Mouse (Mus musculus): ENCODE results near the gene Leap2. TPM values are rescaled to one million over a fixed set of nuclear protein-coding genes. Genes with fewer than 3 reads are reported as not detected.

Leap2 gene
- polyA plus RNA-seq, 1 experiment: not detected

DNA sequence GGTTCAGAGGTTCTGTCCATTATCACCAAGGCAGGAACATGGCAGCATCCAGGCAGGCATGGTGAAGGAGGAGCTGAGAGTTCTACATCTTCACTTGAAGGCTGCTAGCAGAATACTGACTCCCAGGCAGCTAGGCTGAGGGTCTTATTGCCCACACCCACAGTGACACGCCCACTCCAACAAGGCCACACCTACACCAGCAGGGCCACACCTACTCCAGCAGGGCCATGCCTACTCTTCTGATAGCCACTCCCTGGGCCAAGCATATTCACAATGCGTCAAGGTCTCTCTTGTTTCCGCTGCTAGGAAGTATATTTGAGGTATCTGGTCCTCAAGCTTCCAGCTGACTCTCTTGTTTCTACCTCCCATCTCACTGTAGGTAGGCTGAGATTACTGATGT, 36.0 kb upstream of the Leap2 start:
- TF ChIP-seq POLR2A (IDR thresholded peaks at IDR 0.05; ENCODE audit: borderline replicate concordance, extremely low read depth, low read depth, low read length): no peak
- no peak for TF ChIP-seq CTCF (IDR thresholded peaks at IDR 0.05; ENCODE audit: insufficient read depth, low read length)
- Histone ChIP-seq H3K4me1 (ENCODE audit: control insufficient read depth, insufficient read depth, low read length) (peaks cover 2% of the 10 kb centered on the region), H3K4me3 (replicated peaks; ENCODE audit: extremely low read depth, low read depth, low read length) (no peak overlapping the region)
- no peak for DNase-seq
- whole genome bisulfite sequencing: 69% methylated on average over 3 of the region's 3 CpGs

DNA sequence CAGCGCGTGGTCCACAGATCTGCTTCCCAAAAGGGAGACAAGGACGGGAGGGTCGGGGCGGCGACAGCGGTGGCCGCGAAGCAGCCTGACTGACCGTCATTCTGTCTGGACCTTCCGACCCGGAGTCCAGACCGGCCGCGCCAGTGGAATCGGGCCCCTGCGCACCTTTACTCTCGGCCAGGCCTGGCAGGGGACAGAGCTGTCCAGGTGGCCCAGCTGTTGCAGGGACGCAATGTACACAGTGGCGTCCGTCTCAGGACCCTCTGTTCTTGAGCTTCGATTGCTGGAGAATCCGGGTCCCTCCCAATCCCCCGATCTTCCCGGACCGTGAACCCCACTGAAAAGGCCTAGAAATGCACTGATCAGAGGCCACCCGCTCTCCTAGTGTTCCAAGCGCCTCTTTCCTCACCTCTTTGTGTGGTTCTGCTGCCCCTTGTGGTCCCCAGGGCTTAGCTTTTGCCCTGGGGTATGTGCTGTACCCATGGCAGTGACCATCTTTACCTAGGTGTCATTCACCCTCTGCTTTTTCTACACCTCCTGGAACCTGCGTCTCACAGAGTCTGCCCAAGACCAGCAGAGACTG, 34.5 kb upstream of the Leap2 start:
- H3K4me3 ChIP-seq (replicated peaks; ENCODE audit: extremely low read depth, low read depth, low read length): peak overlapping the region; percentile 91
- WGBS: 13% methylated on average over 29 of the region's 29 CpGs
- peaks cover 2% of the 10 kb centered on the region; the same call in 1 of the 2 replicates for H3K4me1 ChIP-seq (ENCODE audit: control insufficient read depth, insufficient read depth, low read length)
- peak; percentile 34; the same call in 1 of the 2 replicates for TF ChIP-seq CTCF (IDR thresholded peaks at IDR 0.05; ENCODE audit: insufficient read depth, low read length)
- TF ChIP-seq POLR2A (IDR thresholded peaks at IDR 0.05; ENCODE audit: borderline replicate concordance, extremely low read depth, low read depth, low read length): no peak
- no peak for DNase-seq

DNA sequence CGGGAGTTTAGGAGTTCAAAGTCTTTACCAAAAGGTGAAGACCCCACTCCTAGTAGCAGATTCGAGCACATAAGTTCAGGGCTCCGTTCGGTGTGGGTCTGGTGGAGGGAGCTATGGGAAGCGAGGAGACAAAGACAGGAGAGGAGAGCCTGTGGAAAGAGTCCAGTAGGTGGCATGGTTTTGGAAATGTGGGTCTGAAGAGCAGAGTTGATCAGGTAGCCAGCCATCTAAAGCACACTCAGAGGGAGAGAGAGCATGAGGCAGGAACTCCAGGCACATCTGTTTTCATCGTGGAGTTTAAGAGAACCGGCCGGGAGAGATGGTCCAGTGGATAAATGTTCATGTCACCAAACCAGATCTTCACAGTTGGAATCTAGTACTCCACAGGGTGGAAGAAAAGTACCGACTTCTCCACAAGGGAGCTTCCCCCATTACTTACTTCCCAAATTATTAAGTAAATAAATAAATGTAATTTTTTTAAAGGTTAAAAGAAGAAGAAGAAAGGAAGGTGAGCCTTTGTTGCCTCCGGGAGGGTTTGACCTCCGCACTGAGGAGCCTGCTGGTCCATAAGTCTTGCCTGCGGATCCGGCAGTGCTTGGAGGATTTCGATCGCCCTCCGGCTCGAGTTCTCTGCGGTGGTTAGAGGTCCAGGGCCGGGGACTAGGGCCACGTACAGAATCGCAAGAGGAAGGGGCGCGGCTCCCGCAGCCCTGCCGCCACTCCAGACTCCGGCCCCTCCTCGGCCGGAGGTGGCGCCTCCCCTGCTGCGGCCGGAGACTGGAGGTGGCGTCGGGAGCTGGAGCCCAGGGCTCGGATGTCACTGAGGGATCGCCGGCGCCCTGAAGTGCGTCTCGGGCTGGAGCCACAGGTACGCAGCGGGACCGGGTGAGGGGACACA, 33.8 kb upstream of the Leap2 start, which contains the start of the genes Gm10447 and Shroom1:
Gene Gm10447 (minus strand): TSS at position 637 of the 898 bp plus-strand sequence.
Gene Shroom1 (plus strand): TSS at position 732 of the 898 bp plus-strand sequence.
- TF ChIP-seq CTCF (IDR thresholded peaks at IDR 0.05; ENCODE audit: insufficient read depth, low read length): peak; percentile 22; the same call in 1 of the 2 replicates
- peak; percentile 25; the same call in 1 of the 2 replicates for TF ChIP-seq POLR2A (IDR thresholded peaks at IDR 0.05; ENCODE audit: borderline replicate concordance, extremely low read depth, low read depth, low read length)
- H3K4me3 ChIP-seq (replicated peaks; ENCODE audit: extremely low read depth, low read depth, low read length): peak within 1 kb of the TSS; percentile 91
- H3K4me1 ChIP-seq (ENCODE audit: control insufficient read depth, insufficient read depth, low read length): peaks cover 2% of the 10 kb centered on the region; the same call in 1 of the 2 replicates
- DNase-seq: peak; percentile 66
- 5% methylated on average over 42 of the region's 42 CpGs for WGBS

DNA sequence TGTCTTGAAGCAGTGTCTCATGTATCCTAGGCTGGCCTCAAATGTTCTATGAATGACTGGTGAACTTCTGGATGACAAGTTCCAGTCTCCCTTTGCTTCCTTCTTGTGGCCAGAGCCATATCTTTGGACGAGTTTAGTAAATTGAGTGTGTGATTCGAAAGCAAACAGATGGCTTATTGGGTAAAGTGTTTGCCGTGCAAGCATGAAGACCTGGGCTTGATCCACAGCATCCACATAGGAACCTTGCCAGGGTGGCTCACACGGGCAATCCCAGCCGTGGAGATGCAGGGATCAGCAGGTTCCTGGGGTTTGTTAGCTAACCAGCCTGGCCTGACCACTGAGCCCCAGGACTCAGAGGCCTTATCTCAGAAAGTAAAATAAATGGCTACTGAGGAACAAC, 30.1 kb upstream of the Leap2 start:
- no peak for TF ChIP-seq POLR2A (IDR thresholded peaks at IDR 0.05; ENCODE audit: borderline replicate concordance, extremely low read depth, low read depth, low read length)
- no peak for TF ChIP-seq CTCF (IDR thresholded peaks at IDR 0.05; ENCODE audit: insufficient read depth, low read length)

DNA sequence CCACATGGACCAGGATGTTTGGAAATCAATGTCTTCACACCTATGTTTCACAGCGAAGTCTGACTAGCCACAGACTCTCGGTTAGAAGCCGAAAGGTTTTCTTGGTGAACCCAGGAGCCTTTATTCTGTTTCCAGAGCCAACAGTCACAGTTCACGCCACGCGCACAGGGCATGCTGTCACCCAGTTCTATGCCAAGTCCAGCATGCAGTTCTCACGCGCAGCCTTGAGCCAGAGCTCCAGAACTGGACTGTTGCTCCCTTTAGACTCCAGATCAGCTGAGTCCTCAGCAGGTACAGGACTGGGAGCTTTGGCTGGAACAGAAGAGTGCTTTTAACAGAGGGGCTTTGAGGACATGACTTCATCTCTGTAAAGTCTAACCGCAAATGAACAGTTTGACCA, 29.4 kb upstream of the Leap2 start:
- 95% methylated on average over 9 of the region's 9 CpGs for WGBS
- no peak for TF ChIP-seq POLR2A (IDR thresholded peaks at IDR 0.05; ENCODE audit: borderline replicate concordance, extremely low read depth, low read depth, low read length)
- no peak for TF ChIP-seq CTCF (IDR thresholded peaks at IDR 0.05; ENCODE audit: insufficient read depth, low read length)
- Histone ChIP-seq H3K4me1 (ENCODE audit: control insufficient read depth, insufficient read depth, low read length) (peaks cover under 1% of the 10 kb centered on the region; the same call in 1 of the 2 replicates), H3K4me3 (replicated peaks; ENCODE audit: extremely low read depth, low read depth, low read length) (no peak overlapping the region)
- no peak for DNase-seq

More for the DNA sequence above, 30.1 kb upstream of the Leap2 start:
- peaks cover 2% of the 10 kb centered on the region; the same call in 1 of the 2 replicates for H3K4me1 ChIP-seq (ENCODE audit: control insufficient read depth, insufficient read depth, low read length)
- no peak for DNase-seq
- 74% methylated on average over 5 of the region's 5 CpGs for WGBS
- H3K4me3 ChIP-seq (replicated peaks; ENCODE audit: extremely low read depth, low read depth, low read length): no peak overlapping the region

DNA sequence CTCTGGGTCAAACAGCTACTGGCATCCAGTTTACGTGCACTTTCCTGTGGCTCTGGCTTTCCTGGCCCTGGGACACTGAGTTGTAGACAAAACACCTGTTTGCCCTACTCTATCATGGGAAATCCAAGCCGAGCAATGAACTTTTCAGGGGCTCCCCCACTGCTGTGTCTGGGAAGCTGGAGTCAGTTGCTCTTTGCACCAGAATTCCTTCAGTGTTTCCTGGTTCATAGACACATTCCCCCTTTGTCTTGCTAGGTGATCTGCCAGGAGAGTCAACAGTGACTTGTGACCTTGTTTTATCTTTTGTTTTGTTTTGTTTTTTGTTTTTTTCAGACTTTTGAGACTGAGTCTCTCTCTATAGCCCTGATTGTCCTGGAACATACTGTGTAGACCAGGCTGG, 28.4 kb upstream of the Leap2 start:
- WGBS: 48% methylated on average over 2 of the region's 2 CpGs
- H3K4me3 ChIP-seq (replicated peaks; ENCODE audit: extremely low read depth, low read depth, low read length): no peak overlapping the region
- H3K4me1 ChIP-seq (ENCODE audit: control insufficient read depth, insufficient read depth, low read length): no peaks in the 10 kb centered on the region; the same call in 1 of the 2 replicates
- TF ChIP-seq CTCF (IDR thresholded peaks at IDR 0.05; ENCODE audit: insufficient read depth, low read length) (no peak), POLR2A (IDR thresholded peaks at IDR 0.05; ENCODE audit: borderline replicate concordance, extremely low read depth, low read depth, low read length) (no peak)
- no peak for DNase-seq

DNA sequence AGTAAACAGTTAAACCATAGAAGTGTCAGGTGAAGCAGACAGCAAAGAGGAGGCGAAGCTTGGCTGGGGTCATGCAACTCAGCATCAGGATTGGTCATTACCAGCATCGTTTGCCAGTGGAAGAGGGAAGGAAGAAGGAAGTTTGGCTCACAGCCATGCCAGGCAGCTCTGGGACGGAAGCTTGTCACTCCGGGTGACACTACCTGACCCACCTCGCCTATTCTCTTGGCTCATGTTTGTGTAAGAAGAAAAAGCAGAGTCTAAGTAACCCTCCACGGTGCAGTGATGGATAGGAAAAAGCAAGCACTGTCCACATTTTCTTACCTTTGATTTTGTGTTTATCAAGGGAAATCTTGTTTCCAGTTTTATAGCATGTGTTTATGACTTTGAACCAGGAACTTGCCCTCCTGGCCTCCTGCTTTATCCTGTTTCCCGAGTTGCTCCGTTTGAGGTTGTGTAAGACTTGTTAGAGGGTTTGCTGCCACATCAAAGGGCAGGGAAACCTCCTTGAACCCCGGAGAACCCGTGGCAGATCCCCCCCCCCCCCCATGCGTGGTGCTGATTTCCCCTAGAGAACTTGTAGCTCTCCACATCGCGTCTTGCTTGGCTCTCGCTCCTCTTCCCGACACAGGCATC, 27.2 kb upstream of the Leap2 start:
- no peak for TF ChIP-seq CTCF (IDR thresholded peaks at IDR 0.05; ENCODE audit: insufficient read depth, low read length)
- TF ChIP-seq POLR2A (IDR thresholded peaks at IDR 0.05; ENCODE audit: borderline replicate concordance, extremely low read depth, low read depth, low read length): no peak
- WGBS: 15% methylated on average over 15 of the region's 15 CpGs
- Histone ChIP-seq H3K4me3 (replicated peaks; ENCODE audit: extremely low read depth, low read depth, low read length) (no peak overlapping the region), H3K4me1 (ENCODE audit: control insufficient read depth, insufficient read depth, low read length) (no peaks in the 10 kb centered on the region)
- DNase-seq: no peak

DNA sequence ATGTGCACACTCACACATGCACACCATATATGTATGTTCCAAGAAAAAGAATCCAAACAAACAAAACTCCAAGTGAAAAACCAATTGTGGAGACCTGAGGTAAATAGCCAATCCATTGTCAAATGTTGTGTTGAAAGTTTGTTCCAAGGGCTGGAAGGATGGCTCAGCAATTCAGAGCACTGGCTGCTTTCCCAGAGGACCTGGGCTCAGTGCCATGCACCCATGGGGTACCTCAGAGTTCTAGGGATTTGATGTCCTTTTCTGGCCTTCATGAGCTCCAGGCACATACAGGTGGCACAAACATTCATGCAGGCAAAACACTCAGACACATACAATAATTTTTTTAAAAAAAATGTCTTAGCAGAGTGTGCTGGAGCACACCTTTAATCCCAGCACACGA, 25.6 kb upstream of the Leap2 start:
- H3K4me1 ChIP-seq (ENCODE audit: control insufficient read depth, insufficient read depth, low read length): no peaks in the 10 kb centered on the region
- 82% methylated on average over 1 of the region's 1 CpGs for WGBS
- TF ChIP-seq POLR2A (IDR thresholded peaks at IDR 0.05; ENCODE audit: borderline replicate concordance, extremely low read depth, low read depth, low read length) (no peak), CTCF (IDR thresholded peaks at IDR 0.05; ENCODE audit: insufficient read depth, low read length) (no peak)
- H3K4me3 ChIP-seq (replicated peaks; ENCODE audit: extremely low read depth, low read depth, low read length): no peak overlapping the region
- DNase-seq: no peak

DNA sequence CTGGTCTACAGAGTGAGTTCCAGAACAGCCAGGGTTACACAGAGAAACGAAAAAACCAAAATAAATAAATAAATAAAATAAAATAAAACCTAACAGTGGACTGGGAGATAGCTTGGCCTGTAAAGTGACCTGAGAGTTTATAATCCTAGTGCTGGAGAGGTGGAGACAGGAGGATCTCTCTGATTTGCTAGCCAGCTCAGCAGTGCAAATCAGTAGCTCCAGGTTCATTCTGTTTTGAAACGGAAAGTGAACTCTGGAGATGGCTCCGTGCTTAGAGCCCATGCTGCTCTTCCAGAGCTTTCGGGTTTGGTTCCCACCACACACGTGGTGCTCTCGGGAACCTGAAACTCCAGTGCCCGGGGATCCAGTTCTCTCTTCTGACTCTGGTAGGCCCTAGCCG, 25.0 kb upstream of the Leap2 start:
- H3K4me3 ChIP-seq (replicated peaks; ENCODE audit: extremely low read depth, low read depth, low read length): no peak overlapping the region
- 82% methylated on average over 8 of the region's 8 CpGs for WGBS
- no peaks in the 10 kb centered on the region for H3K4me1 ChIP-seq (ENCODE audit: control insufficient read depth, insufficient read depth, low read length)
- TF ChIP-seq CTCF (IDR thresholded peaks at IDR 0.05; ENCODE audit: insufficient read depth, low read length) (no peak), POLR2A (IDR thresholded peaks at IDR 0.05; ENCODE audit: borderline replicate concordance, extremely low read depth, low read depth, low read length) (no peak)
- no peak for DNase-seq
